Mouse (Mus musculus) 3134 (cell line): ENCODE results near the gene Psmc3.

Experiments used
- DNase-seq: peaks from one replicate; pipeline ENCODE4 v3.0.0-alpha.2; 2011; ENCODE audit warnings: low spot score; ENCODE audit not compliant: insufficient read length; ENCODE audit errors: extremely low read depth

Psmc3 gene

GRCm38 (mm10) chr2:91080784-91081513 is 27.1 kb downstream of the Psmc3 start:
- no peak for DNase-seq

GRCm38 (mm10) chr2:91081775-91082695 is 28.2 kb downstream of the Psmc3 start, which contains the start of gene Spi1:
Gene Spi1, plus strand, starts transcription at chr2:91082390.
- no peak for DNase-seq

- peak; percentile 66 for DNase-seq
Observed at GRCm38 (mm10) chr2:91082844-91083243, 29.0 kb downstream of the Psmc3 start.

DNA sequence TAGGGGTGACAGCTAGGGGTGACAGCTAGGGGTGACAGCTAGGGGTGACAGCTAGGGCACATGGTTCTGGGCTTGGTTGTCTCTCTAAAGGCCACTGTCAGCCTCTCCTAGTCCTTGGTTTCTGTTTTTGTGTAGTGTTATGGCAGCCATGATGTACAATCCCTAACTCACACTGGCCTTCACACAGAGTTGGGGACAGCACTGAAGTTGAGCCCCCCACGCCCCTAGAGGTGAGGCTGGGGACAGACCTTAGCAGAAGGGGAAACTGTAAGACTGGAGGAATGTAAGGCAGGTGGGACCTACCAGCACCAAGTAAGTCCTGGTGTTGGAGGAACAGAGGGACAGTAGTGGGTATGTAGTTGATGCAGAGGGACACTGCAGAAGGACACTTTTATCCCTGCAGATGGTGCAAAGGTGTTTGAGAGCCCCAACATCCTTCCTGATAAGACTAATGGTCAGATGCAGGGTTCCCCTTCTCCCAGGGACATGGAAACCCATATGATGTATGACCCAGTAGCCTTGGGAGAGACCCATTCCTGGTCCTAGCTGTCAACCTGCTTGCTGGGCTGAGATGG is 29.6 kb downstream of the Psmc3 start:
- no peak for DNase-seq

DNA sequence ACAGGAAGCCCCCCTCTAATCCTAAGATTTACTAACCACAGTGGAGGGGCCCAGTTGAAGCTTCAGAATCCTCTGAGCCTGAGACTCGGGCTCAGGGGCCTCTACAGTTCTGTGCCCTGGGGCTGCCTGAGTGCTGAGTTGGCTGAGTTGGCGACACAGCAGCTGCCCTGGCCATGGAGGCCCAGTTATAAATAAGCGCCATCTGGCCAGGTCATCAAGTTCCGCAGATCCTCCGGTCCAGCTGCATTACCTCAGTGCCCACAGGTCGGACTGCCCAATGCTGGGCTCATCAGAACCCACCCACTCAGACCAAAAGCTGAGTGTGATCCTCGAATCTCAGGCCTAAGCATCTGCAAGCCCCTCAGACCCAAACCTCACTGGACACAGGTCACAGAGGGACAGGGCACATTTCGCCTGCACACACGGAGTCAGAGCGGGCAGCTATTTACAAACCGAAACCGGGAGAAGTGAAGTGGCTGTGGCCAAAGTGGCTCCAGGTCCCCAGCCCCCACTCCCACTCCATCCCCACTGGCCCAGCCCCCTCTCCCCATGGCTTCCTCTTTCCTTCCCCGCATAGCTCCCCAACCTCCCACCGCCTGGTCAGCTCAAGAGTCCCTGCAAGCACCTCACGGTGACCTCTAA is 30.5 kb downstream of the Psmc3 start:
- DNase-seq, result no peak

- no peak for DNase-seq
Observed at GRCm38 (mm10) chr2:91085494-91086391, 31.9 kb downstream of the Psmc3 start.

GRCm38 (mm10) chr2:91086392-91087237 is 32.8 kb downstream of the Psmc3 start:
- no peak for DNase-seq

DNA sequence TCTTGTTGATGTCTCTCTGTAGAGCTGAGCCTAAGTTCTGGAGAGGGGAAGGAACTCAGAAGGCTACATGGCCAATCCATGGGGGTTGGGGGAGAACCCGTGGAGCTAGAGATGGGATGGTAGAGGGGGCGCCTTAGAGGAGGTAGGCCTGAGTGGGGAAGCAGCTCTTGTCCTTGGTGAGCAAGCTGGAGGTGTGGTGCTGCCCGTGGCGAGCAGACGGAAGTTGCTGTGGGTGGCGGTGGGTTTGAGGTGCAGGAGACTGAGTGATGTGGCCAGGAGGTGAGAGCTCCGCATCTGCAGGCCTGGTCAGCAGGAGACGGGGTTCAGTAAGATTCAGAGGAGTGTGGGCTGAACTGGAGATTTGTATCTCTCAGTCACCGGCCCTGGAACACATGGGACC is 33.6 kb downstream of the Psmc3 start:
- DNase-seq, result no peak

- DNase-seq, result no peak
Observed at GRCm38 (mm10) chr2:91088987-91089386, 35.2 kb downstream of the Psmc3 start.

DNA sequence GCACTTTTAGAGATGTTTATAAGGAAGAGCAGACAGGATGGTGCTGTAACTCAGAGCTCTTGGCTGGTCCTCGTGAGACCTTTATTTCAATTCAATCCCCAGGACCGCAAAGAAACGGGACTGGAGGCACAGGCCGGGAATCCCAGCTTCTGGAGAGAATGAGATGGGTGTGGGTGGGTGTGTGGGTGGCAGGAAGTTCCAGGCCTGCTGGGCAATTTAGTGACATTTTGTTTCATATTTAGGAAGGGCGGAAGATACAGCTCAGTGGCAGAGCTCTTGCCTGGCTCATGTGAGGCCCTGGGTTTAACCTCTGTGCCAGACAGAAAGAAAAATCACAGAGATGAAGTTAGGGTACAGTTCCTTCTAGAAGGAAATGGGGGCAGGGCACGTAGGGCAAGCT is 36.4 kb downstream of the Psmc3 start:
- DNase-seq, result no peak

DNA sequence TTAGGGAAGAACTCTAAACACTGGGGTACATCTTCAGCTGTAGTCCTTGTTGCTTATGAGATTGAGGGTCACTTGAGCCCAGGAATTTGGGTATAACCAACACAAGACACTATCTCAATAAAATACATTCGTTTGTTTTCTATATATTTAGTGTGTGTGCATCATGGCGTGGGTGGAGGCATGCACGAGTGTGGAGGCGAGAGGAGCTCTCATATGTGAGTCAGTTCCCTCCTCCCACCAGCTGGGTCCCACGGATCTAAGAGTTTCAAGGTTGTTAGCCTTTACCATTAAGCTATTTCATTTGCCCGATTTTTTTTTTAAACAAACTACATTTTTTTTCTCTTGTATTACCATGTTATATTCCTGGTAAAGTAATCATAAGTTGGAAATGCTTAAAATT is 37.0 kb downstream of the Psmc3 start:
- DNase-seq, result no peak

DNA sequence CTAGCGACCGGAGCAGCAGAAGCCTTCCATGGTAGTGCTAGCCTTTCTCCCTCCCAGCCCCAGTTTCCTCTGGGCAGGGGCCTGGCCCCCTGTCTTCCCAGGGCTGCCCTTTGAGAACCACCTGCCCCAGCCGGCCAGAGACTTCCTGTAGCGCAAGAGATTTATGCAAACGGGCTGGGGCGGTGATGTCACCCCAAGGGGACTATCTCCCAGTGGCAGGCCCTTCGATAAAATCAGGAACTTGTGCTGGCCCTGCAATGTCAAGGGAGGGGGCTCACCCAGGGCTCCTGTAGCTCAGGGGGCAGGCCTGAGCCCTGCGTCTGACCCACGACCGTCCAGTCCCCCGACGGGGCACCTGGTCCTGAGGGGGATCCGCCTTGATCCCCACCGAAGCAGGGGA is 42.7 kb downstream of the Psmc3 start:
- DNase-seq, result no peak

DNA sequence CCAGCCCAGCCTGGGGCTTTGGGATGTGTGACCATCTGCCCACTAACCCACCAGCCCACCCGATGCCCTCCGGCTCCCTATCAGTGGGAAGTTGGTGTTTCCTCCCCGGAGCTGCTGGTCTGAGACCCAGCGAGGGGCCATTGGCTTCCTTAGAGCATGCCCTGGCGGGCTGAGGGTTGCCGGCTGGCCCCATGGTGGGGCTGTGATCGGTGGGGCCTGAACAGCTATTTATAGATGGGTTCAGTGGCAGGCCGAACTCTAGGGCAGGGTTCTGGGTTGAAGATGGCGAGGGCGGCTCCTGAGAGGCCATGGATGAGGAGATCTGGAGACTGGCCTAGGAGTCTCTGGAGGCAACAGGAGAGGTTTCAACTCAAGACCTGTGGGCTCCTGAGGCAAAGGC is 43.2 kb downstream of the Psmc3 start:
- DNase-seq, result no peak

- no peak for DNase-seq
Observed at GRCm38 (mm10) chr2:91098156-91098555, 44.3 kb downstream of the Psmc3 start.

DNA sequence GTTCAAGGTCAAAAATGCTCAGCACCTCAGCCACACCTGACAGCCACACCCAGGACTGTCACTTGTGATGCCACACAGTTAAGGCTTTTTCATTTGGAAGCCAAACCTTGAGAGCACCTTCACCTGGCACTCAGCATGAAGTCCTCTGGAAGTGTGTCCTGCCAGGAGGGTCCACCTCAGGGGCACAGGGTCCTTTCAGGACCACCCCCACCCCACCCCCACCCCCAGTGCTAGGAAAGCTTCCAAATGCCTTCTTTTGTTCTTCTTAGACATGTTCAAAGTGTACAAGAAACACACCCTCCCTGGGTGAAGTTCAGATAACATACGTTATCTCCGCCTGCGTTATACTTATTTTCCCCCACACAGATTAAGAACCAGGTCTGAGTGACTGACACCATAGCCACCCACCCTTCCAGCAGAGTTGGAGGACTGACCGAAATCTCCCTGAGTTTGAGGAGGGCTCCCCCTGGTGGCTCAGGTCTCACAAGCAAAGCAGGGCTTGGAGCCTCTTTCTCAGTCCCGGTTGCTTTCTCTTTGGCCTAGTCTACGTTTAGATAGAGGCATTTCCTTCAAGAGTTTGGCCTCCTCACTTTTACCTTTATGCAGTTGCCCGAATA is 47.4 kb downstream of the Psmc3 start:
- peak; percentile 42 for DNase-seq

DNA sequence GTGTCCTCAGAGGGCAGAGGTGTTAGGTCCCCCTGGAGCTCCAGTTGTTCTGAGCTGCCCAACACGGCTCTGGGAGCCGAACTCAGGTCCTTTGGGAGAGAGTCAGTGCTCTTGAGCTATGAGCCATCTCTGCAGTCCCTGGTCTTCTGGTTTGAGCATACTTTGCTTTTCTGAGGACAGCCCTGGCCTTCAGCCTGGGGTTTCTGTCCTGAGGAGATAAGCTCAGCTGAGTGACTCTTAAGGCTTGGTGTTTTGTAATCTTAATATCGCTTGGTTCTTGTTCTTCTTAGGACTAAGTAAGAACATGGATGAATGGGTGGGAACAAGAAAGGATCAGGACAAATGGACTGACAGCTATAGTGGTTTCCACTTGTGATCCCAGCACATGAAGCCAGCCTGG is 54.3 kb downstream of the Psmc3 start:
- no peak for DNase-seq

- DNase-seq, result no peak
Observed at GRCm38 (mm10) chr2:91109241-91109640, 55.4 kb downstream of the Psmc3 start.

GRCm38 (mm10) chr2:91109807-91110385 is 56.1 kb downstream of the Psmc3 start:
- DNase-seq, result no peak
